Mouse (Mus musculus) kidney, postnatal 25 days (tissue): Measurements from ENCODE around the gene Trim38.
A peak's percentile ranks its signal among the peaks of the same experiment; 100 is the strongest.

Experiments
- DNase-seq, 2 experiments: peaks; one replicate each; pipeline ENCODE4 v3.0.0; 2021; ENCODE audit warnings: mixed read lengths in 2 of 2

Trim38 gene

DNA sequence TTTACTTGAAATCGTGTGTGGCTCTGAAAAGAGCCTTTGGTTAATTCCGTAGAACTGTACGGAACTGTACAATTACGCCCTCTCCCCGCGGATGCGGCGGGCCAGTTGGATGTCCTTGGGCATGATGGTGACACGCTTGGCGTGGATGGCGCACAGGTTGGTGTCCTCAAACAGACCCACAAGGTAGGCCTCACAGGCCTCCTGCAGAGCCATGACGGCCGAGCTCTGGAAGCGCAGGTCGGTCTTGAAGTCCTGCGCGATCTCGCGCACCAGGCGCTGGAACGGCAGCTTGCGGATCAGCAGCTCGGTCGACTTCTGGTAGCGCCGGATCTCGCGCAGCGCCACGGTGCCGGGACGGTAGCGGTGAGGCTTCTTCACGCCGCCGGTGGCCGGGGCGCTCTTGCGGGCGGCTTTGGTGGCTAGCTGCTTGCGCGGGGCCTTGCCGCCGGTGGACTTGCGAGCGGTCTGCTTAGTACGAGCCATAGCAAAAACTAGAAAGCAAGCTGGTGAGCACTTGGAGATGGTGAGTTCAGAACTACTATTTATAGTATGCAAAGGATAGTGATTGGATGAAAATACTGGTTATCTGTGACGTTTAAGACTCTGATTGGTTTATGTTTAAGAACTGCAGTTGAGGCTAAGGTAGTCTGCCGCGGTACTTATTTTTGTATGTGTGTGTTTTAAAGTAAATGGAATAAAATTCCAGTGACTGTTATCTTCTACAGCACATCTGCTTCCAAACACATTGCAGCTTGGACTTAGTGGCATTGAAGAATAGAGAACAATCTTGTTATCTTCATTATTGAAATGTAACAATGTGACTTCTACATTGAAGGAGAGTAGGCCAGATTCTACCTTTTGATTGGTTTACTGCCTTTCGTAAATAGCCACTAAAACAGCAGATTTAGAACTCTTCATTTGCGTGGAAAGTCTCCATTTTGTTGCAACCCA is 7.6 kb upstream of the Trim38 start, which contains the start of gene Hist1h3a:
TSS of gene Hist1h3a (minus strand) at position 516 of the 951 bp plus-strand sequence.
- DNase-seq: peak; percentile 47 to 59

DNA sequence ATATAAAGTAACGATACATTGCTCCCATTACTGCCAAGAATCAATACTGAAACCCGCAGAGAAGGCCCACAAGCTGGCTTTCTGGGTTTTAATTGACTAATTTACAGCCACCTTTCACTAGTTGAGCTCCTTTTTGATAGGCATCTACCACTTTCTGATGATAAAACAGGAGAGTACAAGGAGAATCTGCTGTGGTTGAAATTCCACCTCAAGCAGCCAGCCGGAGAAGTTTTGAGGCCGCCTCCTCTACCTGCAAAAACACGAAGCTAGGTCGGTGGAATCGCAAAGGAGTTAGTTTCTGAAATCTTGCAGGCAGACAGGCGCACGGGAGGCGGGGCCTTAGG is 6.5 kb upstream of the Trim38 start:
- no peak for DNase-seq

DNA sequence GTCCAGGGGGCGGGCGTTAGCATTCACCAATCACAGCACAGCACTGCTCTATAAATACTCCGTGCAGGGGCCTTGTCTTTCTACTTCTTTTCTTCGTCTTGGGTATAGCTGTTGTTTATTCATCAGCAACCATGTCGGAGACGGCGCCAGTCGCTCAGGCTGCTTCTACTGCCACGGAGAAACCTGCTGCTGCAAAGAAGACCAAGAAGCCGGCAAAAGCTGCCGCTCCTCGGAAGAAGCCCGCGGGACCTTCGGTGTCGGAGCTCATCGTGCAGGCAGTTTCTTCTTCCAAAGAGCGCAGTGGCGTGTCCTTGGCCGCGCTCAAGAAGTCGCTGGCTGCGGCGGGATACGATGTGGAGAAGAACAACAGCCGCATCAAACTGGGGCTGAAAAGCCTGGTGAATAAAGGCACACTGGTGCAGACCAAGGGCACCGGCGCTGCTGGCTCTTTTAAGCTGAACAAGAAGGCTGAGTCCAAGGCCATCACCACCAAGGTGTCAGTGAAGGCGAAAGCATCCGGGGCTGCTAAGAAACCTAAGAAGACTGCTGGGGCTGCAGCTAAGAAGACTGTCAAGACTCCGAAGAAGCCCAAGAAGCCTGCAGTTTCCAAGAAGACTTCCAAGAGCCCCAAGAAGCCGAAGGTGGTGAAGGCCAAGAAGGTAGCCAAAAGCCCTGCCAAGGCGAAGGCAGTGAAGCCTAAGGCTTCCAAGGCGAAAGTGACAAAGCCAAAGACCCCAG is 6.0 kb upstream of the Trim38 start, which contains the start of gene Hist1h1a:
TSS of gene Hist1h1a (plus strand) at position 81 of the 738 bp plus-strand sequence.
- DNase-seq: peak; percentile 89 to 92

DNA sequence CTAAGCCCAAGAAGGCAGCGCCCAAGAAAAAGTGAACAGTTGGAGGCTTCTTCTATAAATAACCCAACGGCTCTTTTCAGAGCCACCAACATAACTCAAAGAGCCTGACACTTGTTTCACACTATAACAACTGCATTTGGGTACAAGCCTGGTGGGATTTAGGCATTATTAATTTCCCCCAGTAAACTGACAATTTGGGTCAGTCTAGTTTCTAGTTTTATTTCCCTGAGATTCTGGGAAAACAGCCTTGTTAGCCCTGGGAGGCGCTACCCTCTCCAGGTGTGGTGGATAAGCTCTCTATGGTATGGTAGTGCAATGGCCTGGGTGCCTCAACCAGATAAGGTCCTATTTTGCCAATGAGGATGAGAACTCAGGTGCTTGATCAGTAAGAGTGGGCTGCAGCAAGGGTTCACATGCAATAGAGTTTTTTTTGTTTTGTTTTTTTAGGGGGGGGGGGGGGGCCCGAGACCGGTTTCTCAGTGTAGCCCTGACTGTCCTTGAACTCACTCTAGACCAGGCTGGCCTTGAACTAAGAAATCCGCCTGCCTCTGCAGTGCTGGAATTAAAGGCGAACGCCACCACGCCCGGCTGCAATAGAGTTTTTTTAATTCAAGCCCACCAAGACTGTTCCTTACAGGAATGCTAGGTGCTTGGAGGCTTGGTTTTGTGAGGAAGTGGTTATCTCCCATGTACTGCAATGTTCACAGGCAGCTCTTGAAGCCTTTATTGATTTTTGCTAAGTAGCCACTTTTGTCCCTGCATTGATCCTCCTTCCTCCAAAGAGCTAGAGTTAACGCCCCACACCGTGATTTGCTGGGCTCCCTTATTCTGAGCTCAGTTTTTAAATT is 5.2 kb upstream of the Trim38 start:
- no peak for DNase-seq

DNA sequence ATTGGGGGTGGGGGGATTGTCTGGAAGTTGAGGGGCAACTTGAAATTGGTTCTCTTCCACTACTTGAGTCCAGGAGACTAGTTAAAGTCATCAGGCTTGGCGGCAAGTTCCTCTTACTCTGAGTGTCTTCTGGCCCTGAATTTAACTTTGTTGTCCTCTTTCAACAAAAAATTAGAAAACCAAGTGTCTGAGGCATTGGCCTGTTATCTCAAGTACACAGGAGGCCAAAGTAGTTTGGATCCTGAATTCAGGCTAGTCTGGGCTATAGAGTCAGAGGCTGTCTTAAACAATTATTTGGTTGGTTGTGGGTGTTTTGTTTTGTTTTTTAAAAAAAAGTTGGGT is 4.6 kb upstream of the Trim38 start:
- DNase-seq: no peak

DNA sequence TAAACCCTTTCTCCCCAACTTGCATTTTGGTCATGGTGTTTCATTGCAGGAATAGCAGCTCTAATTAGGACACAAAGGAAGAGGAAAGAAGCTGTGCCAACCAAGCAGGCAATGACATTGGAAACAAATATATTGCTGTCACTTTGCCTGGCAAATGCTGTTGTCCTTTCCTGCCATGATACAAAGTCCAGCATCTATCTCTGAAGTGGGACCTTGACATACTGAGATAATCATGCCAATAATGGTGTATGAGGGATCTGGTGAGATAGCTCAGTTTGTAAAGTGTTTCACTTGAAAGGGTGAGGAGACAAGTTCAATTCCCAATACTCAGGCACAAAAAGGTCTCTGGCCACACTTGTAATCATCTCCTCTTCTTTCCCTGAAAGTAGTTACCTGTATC is 2.9 kb upstream of the Trim38 start:
- DNase-seq: no peak

DNA sequence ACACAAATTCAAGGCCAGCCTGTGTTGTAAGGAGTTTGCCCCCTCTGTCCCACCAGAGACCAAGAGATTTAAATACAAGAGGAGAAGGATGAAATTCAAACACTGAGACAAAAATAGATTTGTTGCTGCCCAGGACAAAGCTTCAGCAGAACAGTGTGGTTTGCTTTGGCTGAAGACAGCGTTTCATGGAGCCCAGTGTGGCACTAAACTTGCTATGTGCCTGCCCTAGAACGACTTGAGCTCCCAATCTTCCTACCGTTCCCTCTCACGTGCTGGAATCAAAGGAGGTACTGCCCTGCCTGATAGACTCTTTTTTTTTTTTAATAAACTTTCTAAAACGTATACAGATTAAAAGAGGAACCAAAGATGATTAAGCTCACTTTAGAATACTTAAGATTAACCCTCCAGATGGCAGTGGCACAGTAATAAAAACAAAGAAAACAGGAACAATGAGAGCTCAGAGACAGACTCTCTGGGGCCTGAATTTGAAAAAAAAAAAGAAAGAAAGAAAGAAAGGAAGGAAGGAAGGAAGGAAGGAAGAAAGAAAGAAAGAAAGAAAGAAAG is 797 bp upstream of the Trim38 start:
- DNase-seq: no peak

DNA sequence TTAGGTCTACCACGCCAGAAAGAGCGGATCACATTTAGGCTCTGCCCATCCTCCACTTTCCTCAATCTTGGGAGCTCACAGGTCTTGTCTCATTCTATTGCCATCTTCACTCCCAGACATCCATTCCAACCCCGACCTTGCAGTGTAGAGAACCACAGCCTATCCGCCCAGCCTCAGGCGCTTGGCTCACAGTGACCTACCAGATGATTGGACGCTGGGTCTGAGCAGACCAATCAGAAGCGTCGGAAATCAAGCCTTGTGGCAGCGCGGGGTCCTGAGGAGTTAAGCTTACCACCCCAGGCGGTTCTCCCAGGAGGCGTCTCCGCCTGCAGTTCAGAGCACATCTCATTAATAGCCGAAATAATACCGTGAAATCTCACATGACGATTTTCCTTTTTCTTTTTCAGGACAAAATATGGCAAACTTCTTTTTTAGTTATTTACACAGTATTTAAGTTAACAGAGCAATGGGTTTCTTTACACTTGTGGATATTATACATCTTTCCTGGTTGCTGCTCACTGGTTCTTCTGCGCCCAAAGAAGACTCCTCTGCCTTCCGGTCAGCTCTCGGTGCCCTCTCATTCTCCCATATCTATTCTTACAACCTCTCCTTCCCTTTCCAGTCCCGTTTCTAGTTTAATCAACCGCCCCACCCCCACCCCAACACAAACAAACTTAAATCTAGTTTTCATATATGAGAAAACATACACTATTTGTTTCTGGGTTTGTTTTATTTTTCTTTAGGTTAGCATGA is 3.0 kb downstream of the Trim38 start:
- peak; percentile 27 to 65 for DNase-seq

DNA sequence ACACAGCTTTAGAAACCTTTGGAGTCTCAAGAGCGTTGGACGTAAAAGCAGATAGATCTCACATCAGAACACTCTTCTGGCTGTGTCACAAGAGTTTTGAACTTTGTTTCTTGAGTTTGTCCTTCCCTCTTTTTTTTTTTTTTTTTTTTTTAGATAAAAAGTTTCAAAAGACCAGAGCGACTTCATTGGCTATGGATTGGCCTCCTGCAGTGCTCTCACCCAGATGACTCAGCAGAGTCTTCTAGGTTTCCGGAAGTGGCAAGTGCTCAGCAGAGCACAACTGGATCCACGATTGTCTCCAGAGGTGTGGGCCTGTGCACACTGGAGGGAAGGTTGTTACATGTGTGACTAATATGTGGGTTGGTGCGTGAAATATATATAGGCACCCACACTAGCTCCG is 8.6 kb downstream of the Trim38 start:
- DNase-seq: no peak

DNA sequence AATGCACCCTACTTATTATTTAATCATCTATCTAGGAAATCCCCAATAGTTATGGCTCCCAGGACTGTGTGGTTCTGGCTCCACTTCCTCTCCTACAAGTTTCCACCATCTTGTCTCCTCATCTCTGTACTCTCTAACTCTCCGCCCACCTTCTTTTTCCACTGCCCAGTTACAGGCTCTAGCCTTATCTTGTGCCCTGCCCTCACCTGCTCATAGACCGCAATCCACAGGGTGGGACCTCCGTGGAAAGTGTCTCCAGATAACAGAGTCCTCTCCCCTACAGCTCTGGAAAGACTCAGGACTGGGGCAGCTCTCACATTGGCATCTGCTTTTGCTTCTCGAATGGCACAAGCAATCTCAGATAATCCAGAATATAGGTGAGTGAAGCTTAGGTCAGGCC is 9.3 kb downstream of the Trim38 start:
- DNase-seq: no peak

DNA sequence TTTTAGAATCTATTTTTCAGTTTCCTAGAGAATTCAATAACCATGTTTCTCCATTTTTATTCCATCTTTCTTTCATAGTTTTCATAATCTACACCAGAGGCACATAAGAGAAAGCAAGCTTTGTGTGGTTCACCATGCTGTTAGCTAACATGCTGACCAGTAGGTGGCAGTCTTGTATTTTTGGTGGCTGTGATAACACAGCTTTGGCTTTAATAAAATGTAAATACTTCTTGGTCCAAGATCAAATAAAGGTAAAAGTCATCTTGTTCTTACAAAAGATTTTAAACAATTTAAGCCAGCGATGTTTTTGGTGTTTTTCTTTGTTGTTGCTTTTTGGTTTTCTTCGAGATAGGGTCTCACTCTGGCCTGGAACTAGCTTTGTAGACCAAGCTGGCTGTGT is 22.8 kb downstream of the Trim38 start:
- DNase-seq: peak; percentile 42 to 67

DNA sequence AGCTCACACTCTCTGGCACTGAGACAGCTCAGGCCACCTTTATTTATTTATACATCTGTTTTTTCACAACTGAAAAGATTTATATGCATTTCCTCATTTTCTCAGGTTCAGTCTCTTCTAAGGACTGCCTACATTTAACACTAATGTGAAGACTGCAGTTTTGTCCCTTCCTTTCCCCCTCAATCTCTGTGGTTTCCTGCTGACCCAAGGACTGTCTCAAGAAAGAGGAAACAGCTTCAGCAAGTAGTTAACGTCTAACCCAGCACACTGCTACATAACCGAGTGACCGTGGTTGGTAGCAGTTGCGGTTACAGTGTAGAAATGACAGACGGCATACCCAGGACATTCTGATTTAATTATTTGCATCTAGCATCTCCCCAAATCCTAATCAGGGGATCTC is 29.7 kb downstream of the Trim38 start:
- DNase-seq: no peak

DNA sequence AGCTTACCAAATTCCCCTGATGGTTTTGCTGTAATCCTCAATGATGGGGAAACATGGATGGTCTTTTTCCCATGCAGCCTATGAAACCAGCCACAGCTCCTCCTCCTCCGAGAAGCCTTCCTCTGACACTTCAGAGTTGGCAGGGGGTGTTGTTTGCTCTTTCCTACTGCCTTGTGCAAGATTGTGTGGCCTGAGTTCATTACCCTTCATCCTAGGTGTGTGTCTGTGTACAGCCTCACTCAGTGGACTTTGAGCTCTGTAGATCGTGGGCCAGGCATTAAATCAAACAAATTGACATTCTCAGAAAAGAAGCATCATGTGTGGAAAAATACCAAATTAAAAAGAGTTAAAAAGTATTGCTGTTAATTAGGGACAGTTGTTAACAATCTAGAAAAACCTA is 34.8 kb downstream of the Trim38 start:
- no peak for DNase-seq

DNA sequence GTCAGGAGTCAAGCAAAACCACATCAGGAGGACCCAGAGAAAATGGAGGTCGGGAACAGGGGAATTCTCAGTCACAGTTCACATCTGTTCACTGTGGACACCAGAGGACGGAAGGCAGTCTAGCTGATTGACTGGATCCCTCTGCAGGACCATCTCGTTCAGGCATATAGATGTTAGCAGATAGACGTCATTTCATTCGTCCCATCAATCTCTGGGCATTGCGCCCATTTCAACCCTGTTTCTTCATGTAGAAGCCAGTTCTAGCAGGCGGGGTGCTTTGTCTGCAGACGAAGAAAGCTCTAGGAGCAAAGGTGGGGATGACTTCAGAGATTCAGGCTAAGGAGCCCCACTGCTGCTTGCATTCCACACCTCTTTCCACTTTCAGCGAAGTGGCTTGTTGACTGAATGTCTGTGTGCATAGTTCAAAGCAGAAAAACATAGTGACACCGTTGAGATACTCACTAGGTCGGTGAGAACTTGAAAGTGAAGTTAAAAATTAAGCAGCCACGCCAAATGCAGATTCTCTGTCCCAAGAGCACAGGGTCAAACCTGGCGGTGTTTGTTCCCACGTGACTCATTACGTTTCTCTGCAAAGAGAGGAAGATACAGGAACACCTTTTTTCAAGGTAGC is 36.8 kb downstream of the Trim38 start, which contains the start of gene Slc17a2:
TSS of gene Slc17a2 (plus strand) at position 572 of the 631 bp plus-strand sequence.
- DNase-seq: peak; percentile 26 to 46

DNA sequence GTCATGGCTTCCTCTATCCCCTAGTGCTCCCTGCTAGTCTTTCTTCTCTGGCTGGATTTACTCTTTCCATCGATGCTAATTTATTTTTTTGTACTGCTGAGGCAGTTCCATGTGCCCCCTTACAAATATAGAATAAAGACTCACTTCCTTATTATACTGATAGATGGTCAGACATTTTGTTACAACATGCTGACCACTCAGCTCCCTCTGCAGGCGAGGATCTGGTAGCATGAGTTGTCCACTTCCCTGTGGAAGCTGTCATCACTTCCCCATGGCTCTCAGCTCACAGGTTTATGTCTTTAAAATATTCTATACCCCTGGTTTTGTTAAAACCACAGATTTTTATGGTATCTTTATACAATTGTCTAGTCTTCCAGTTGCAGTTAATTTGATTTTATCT is 46.4 kb downstream of the Trim38 start:
- DNase-seq: no peak

DNA sequence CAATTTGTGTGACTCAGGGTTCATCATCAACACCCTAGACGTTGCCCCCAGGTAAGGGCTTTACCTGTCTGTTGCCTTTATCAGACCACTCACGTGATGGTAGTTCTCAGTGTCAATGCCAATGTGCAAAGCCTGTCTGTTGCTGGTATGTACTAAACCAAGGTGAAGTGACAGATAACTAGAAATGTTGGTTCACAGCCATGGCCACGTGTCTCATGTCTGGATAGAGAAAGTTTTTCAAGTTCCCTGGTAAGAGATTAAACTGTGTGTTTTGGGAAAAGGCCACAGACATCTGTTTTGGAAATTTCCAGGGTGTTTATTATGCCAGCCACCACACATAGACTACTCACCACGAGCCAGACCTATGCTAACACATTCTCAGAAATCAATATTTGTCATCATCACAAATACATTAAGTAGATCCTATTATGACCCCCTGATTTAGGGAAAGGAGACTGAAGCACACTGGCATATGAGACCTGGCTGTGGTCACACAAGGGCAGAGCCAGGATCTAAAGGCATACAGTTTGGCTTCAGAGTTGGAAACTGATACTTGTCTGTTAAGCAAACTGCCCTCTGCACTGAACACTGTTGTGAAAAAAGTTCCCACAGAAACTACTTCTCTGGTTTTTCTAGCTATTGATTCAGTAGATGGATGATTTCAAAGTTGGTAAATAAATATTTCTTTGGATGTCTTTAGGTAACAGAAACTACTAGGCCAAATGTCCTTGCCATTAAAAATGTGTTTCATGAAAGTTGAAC is 50.6 kb downstream of the Trim38 start:
- no peak for DNase-seq

DNA sequence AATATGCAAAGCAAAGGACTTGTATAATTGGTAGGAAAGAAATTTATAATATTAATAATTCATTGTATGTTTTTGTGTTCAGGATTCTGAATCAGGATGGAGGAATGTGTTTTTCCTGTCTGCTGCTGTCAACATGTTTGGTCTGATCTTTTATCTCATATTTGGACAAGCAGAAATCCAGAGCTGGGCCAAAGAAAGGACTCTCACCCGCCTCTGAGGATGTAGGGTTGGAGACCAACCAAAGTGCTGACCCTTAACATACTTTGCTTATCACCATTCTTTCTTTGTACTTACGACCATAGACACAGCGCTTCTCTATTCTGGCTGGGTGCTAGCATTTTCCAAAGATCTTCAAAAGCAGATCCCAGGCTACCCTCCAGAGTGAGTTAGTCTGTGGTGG is 52.5 kb downstream of the Trim38 start:
- no peak for DNase-seq

DNA sequence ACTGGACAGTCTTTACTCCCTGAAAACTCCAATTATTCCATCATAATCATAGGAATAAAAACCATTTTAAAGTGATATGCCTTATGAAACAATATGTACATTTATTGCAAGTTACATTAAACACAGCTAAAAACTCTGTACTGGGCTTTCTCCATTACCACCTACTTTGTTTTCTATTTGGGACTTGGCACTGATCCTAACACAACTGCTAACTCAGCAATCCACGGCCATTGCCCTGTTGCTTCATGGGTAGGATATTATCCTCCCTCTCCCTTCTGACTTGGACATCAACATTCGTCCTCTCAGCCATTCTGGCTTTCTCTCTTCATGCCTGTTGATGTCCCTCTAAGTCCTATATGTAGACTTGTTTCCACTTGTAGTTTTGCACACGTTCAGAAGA is 56.9 kb downstream of the Trim38 start:
- no peak for DNase-seq

DNA sequence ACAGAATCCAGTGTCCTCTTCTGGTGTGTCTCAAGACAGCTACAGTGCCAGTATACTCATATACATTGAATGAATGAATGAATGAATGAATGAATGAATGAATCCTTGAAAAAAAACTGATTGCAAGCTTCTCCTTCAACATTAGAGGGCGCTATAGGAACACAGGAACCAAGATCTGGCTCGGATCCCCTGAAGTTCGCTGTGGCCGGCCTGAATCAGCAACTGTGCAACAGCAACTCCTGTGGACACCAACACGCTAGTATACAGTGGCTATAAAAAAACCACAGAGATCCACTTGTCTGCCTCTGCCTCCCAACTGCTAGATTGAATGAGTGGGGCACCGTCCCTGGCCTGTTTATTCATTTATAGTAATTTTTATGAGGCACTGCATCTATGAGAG is 63.3 kb downstream of the Trim38 start:
- DNase-seq: peak; percentile 62 to 69

DNA sequence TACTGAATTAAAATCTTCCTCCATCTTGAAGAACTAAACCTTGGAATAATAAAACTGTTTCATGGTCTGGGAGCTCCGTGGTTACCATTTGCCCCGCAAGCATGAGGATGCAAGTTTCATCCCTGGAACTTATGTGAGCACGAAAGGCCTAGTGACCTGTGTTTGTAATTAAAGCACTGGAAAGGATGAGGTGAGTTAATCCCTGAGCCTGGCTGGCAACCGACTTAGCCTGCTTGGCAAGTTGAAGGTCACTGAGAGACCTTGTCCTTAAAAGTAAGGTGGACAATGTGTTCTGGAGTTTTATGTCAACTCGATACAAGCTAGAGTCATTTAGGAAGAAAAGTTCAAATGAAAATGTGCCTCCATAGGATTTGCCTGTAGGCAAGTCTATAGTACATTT is 65.1 kb downstream of the Trim38 start:
- peak; percentile 33 to 70 for DNase-seq

DNA sequence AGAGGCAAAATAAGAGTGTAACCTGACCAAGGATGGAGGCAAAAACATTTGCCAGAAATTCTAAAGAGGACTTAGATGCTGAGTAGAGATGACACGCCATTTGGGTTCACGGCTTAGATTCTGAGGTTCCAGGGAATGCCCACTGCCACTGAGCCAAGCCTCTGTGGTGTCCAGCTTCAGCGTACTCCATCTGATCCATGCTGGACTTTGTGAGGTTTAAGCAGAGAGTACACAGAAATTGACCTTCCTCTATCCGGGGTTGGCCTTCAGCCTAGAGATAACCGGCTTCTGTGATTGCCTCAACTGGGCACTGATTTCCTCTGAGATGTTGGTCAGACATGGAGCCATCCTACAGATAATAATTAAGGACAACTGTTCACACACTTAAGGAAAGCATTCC is 66.9 kb downstream of the Trim38 start:
- DNase-seq: no peak
